Mouse (Mus musculus) limb, embryonic 13.5 days (tissue): Measurements from ENCODE around the gene Slc6a1. TPM values are rescaled to one million over a fixed set of nuclear protein-coding genes. Genes with fewer than 3 reads are reported as not detected.

Experiments used
- ATAC-seq: fragments of 200-750 bp; cut with Nextera tagmentation; 2 replicates; pipeline ENCODE4 v1.8.0; 2017; ENCODE audit warnings: low read depth, moderate number of reproducible peaks, moderate TSS enrichment; ENCODE audit not compliant: low FRiP score
- H3K27ac ChIP-seq: fragments of 300-500 bp; sonication (generic); 2 replicates; pipeline ENCODE4 v1.5.1; 2015; ENCODE audit warnings: inconsistent platforms, mild to moderate bottlenecking, moderate library complexity
- H3K27me3 ChIP-seq: fragments of 300-500 bp; sonication (generic); 2 replicates; pipeline ENCODE4 v1.6.1; 2015; ENCODE audit warnings: mild to moderate bottlenecking, inconsistent platforms
- H3K36me3 ChIP-seq: fragments of 300-500 bp; sonication (generic); 2 replicates; pipeline ENCODE4 v1.6.1; 2015; ENCODE audit warnings: inconsistent platforms, mild to moderate bottlenecking, moderate library complexity
- H3K4me1 ChIP-seq: fragments of 300-500 bp; sonication (generic); 2 replicates; pipeline ENCODE4 v1.6.1; 2015; ENCODE audit warnings: inconsistent platforms
- H3K4me2 ChIP-seq: fragments of 300-500 bp; sonication (generic); replicated peaks from 2 replicates; pipeline ENCODE4 v1.6.1; 2015; ENCODE audit warnings: inconsistent platforms, mild to moderate bottlenecking, moderate library complexity
- H3K4me3 ChIP-seq: fragments of 300-500 bp; sonication (generic); 2 replicates; pipeline ENCODE4 v1.5.1; 2015; ENCODE audit warnings: moderate library complexity, mild to moderate bottlenecking, inconsistent platforms
- H3K9ac ChIP-seq: fragments of 300-500 bp; sonication (generic); 2 replicates; pipeline ENCODE4 v1.6.1; 2015; ENCODE audit warnings: mild to moderate bottlenecking, inconsistent platforms
- H3K9me3 ChIP-seq: fragments of 300-500 bp; sonication (generic); 2 replicates; pipeline ENCODE4 v1.6.1; 2016; ENCODE audit warnings: inconsistent platforms
- WGBS: fragments of 180-500 bp; shearing (Covaris S2); methylation state at CpG from one replicate; pipeline ENCODE4 v1.1.7; 2015; 5-methylcytosine and 5-hydroxymethylcytosine counted together
- polyA plus RNA-seq: library from polyadenylated mRNA; unstranded; fragments of >200 nt; fragmentation: Nextera tagmentation; extraction: Ambion mirVana; gene quantifications from 2 replicates; pipeline ENCODE4 v1.2.1, GENCODE M21; 2015

Gene Slc6a1
- polyA plus RNA-seq, 1 experiment from 2014 or later = 0.23 TPM

DNA sequence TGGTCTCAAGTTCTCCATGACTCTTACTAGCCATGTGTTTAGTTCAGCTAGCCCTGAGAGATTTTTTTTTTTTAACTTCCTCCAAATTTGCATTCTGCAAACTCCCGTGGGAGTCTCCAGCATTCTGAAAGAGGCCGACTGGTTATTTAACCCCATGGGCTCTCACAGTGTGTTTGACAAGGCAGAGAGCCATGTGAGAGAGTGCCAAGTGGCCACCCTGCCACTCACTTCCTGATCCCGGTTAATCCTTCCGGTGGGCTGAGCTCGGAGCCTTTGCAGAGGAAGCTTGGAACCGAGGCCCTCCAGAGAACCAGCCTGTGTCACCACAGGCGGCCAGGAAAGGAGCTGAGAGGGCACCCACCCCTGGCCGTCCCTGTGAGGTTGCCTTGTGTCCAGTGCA is 11.1 kb downstream of the Slc6a1 start:
- H3K27me3 ChIP-seq = peaks cover 36% of the 10 kb centered on the region
- no peaks in the 10 kb centered on the region for H3K9me3 ChIP-seq
- no peak overlapping the region for H3K4me3 ChIP-seq
- H3K27ac ChIP-seq = no peak overlapping the region
- H3K4me1 ChIP-seq = peaks cover 13% of the 10 kb centered on the region
- ATAC-seq = no peak
- no peak overlapping the region for H3K4me2 ChIP-seq
- H3K9ac ChIP-seq = no peak overlapping the region
- WGBS = 32% methylated on average over 8 of the region's 8 CpGs
- H3K36me3 ChIP-seq = no peaks in the 10 kb centered on the region

DNA sequence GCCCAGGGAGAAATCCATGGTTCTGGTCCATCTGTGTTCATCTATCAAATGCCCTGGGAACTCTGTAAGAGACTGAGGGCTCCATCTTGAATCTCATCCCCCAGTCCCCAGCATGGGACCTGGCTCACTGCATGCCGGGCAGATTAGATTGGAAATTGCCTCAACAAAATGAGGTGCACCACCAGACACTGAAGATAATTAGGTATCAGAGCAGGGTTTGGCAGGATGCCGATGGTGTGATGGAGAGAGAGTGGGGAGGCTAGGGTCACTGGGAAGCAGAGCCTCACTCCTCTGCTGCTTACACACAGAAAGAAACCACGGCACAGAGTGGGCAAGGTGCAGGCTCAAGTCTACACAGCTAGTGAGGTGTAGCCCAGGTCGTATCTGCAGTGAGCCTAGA is 12.7 kb downstream of the Slc6a1 start:
- ATAC-seq = no peak
- H3K4me3 ChIP-seq = no peak overlapping the region
- H3K36me3 ChIP-seq = no peaks in the 10 kb centered on the region
- peaks cover 21% of the 10 kb centered on the region for H3K27me3 ChIP-seq
- peaks cover 13% of the 10 kb centered on the region for H3K4me1 ChIP-seq
- no peak overlapping the region for H3K27ac ChIP-seq
- no peak overlapping the region for H3K4me2 ChIP-seq
- WGBS = 78% methylated on average over 4 of the region's 4 CpGs
- H3K9ac ChIP-seq = no peak overlapping the region
- no peaks in the 10 kb centered on the region for H3K9me3 ChIP-seq

DNA sequence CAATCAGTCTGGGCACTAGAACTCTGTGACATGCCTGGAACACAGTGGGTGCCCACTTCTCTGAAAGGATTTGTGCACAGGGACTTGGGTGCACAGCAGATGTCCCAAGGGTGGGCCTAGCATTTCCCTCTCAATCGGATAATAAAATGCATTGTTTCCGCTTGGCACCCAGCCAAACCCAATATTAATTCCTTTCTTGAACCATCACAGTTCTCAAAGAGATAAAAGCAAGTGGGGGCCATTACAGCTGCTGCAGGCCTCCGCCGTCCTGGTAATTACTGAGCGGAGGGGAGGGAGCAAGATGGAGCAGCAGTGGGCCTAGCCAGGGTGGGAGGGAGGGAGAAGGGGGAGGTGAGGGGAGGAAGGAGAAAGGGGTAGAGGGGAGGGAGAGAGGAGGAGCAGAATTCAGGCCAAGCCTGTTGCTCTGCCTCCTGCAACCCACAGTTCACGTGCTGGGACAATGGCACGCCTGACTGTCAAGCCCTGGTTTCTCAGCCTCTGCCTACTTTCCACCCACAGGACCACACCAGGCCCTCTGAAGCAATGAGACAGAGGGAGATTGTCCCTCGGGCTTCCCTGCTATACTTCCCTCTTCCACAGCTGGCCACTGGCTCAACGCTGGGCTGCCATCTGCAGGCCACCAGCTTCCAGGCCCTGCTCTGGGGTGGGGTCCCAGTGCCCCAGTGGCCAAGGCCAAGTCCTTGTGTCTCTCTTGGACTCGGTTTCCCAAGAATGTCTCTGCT is 15.0 kb downstream of the Slc6a1 start:
- Histone ChIP-seq H3K4me3 (no peak overlapping the region), H3K27ac (no peak overlapping the region), H3K36me3 (no peaks in the 10 kb centered on the region), H3K4me2 (no peak overlapping the region), H3K27me3 (peaks cover 9% of the 10 kb centered on the region), H3K4me1 (peaks cover 13% of the 10 kb centered on the region), H3K9me3 (no peaks in the 10 kb centered on the region), H3K9ac (no peak overlapping the region)
- WGBS = 34% methylated on average over 10 of the region's 10 CpGs
- no peak for ATAC-seq

DNA sequence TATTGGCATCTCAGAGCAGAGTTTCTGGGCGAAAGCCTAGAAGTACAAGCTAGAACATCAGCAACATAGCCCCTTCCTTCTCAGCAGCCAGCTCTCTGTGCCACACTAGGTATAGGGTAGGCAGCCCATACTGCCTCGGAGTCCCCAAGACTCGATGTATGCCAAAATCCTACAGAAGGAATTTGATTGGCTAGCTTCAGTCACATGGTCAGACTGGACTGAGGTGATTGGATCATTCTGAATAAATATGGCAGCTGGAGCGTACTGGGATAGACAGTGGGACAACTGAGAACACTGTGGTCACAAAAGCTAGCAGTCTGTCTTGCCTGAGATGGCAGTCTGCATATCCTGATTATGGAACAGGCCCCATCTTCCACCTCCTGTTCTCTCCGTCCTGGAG is 17.3 kb downstream of the Slc6a1 start:
- no peak for ATAC-seq
- 87% methylated on average over 5 of the region's 5 CpGs for WGBS
- H3K27ac ChIP-seq = no peak overlapping the region
- H3K4me3 ChIP-seq = no peak overlapping the region
- H3K36me3 ChIP-seq = no peaks in the 10 kb centered on the region
- no peaks in the 10 kb centered on the region for H3K9me3 ChIP-seq
- no peak overlapping the region for H3K4me2 ChIP-seq
- 0 out of 2 replicates have a peak, but pooled peaks cover 4% of the 10 kb centered on the region for H3K27me3 ChIP-seq
- H3K4me1 ChIP-seq = peaks cover 8% of the 10 kb centered on the region
- no peak overlapping the region for H3K9ac ChIP-seq

DNA sequence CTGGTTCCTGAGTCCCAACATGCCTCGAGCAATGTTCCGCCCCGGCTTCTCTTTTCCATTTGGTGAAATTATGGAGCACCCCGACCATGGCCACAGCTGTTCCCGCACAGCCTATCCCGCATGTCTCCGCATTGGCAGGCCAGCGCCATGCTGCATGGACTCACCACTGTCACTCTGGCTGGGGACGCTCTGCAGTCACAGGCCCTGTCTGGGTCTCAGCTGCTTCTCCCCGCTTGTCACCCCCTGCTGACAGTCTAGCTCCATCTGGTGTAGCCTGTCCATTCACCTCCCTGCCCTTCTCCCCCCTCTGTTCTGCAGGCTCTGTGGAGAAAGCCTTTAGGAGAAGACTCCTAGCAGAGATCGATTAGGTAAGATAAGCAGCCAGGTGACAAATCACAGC is 18.3 kb downstream of the Slc6a1 start:
- Histone ChIP-seq H3K36me3 (no peaks in the 10 kb centered on the region), H3K27me3 (0 out of 2 replicates have a peak, but pooled peaks cover 3% of the 10 kb centered on the region), H3K9ac (no peak overlapping the region), H3K27ac (no peak overlapping the region), H3K4me3 (no peak overlapping the region), H3K4me2 (no peak overlapping the region), H3K9me3 (no peaks in the 10 kb centered on the region), H3K4me1 (peaks cover 8% of the 10 kb centered on the region)
- no peak for ATAC-seq
- WGBS = 84% methylated on average over 11 of the region's 11 CpGs

DNA sequence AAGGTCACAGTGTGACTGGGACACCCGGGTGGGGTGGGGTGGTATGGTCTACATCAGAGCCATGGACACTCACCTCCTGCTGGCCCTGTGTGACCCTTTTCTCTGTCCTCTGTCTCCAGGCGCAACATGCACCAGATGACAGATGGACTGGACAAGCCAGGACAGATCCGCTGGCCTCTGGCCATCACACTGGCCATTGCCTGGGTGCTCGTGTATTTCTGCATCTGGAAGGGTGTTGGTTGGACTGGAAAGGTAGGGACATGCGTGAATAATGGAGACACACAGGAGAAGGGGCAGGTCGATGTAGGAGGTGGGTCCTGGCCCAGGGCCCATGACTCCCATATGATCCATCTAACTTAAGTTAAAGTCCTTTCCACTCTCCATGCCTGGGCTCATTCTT is 22.2 kb downstream of the Slc6a1 start:
- no peak for ATAC-seq
- 77% methylated on average over 6 of the region's 6 CpGs for WGBS

DNA sequence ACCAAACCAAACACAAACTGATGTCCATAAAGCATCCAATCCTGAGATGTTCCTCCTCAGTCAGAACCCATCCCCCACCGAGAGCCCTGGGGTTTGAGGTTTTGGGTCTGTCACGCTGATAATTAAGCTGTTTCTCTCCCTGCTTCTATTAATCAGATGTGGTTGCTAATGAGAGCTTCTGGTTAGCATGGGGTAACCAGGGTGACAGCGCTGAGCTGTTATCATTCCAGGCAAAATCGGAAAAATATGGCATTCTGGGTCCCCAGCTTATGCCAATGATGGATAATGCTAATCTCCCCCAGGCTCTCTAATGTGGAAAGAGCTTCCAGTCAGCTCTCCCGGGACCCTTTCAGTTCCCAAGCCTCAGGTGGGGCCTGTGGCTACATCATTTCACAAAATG is 38.1 kb downstream of the Slc6a1 start:
- no peak for ATAC-seq
- no peaks in the 10 kb centered on the region for H3K4me1 ChIP-seq
- H3K9me3 ChIP-seq = no peaks in the 10 kb centered on the region
- H3K36me3 ChIP-seq = no peaks in the 10 kb centered on the region
- no peaks in the 10 kb centered on the region; the same call in 1 of the 2 replicates for H3K27me3 ChIP-seq
- H3K4me2 ChIP-seq = no peak overlapping the region
- H3K9ac ChIP-seq = no peak overlapping the region
- H3K4me3 ChIP-seq = no peak overlapping the region
- WGBS = 60% methylated on average over 5 of the region's 5 CpGs
- no peak overlapping the region for H3K27ac ChIP-seq

More for the DNA sequence above, 22.2 kb downstream of the Slc6a1 start:
- Histone ChIP-seq H3K27ac (no peak overlapping the region), H3K9me3 (no peaks in the 10 kb centered on the region), H3K9ac (no peak overlapping the region), H3K27me3 (peaks cover 33% of the 10 kb centered on the region), H3K4me3 (no peak overlapping the region), H3K36me3 (no peaks in the 10 kb centered on the region), H3K4me2 (no peak overlapping the region), H3K4me1 (no peaks in the 10 kb centered on the region)

DNA sequence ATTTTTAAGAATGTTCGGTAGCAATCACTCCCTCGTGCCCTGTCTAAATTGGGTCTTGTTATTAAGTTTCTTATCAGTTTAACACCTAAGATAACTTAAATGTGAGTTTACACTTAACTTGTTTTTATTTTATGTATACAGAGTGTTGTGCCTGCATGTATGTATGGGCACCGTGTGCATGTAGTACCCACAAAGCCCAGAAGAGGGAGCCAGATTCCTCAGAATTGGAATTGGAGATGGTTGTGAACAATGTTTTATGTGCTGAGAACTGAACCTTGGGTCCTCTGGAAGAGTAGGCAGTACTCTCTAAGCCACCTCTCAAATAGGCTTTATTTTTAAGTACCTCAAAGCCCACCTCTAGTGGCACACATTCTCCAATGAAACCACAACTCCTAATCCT is 38.7 kb downstream of the Slc6a1 start:
- Histone ChIP-seq H3K4me2 (no peak overlapping the region), H3K9me3 (no peaks in the 10 kb centered on the region), H3K4me1 (no peaks in the 10 kb centered on the region), H3K27me3 (no peaks in the 10 kb centered on the region; the same call in 1 of the 2 replicates), H3K36me3 (no peaks in the 10 kb centered on the region), H3K9ac (no peak overlapping the region), H3K27ac (no peak overlapping the region), H3K4me3 (no peak overlapping the region)
- 93% methylated on average over 3 of the region's 3 CpGs for WGBS
- no peak for ATAC-seq

DNA sequence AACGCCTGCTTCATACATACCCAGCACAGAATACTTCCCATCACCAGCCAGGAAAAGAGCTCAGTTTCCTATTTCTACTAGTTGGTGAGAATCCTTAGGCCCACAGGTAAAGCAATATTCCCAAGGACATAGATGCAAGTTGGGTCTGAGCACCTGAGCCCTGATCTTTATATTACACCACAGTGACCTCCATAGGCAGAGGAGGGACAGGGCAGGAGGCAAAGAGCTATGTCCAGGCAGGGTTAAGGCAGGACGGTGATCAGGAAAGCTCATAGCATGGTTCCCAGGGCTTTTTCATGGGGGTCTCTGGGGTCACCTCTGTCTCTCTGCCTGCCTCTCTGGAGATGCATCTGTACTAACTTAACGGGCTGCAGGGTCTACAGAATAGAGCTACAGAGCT is 40.5 kb downstream of the Slc6a1 start:
- H3K4me2 ChIP-seq = no peak overlapping the region

DNA sequence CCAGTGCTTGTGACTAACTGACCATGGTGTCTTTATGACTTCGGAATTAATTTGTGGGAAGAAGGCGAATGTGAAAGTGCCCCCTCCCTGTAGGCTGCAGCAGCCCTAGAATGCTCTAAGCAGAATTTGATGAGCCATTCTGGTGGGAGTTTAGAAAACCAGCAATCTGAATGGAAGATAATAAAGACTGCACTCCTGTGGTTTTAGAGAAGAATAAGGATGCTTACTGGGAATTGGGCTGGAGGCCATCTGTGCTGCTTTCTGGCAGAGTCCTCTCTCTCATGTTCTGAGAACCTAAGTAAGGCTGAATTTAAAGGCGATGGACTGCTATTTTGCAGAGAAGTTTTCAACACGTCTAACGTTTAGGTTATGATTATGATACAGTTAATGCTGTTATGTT is 42.4 kb downstream of the Slc6a1 start:
- H3K9ac ChIP-seq = no peak overlapping the region
- H3K4me1 ChIP-seq = no peaks in the 10 kb centered on the region
- H3K36me3 ChIP-seq = no peaks in the 10 kb centered on the region
- H3K9me3 ChIP-seq = no peaks in the 10 kb centered on the region
- WGBS = 93% methylated on average over 5 of the region's 5 CpGs
- H3K27me3 ChIP-seq = no peaks in the 10 kb centered on the region
- no peak for ATAC-seq
- H3K4me2 ChIP-seq = no peak overlapping the region
- no peak overlapping the region for H3K27ac ChIP-seq
- H3K4me3 ChIP-seq = no peak overlapping the region

More for the DNA sequence above, 40.5 kb downstream of the Slc6a1 start:
- WGBS = 84% methylated on average over 3 of the region's 3 CpGs
- Histone ChIP-seq H3K4me1 (no peaks in the 10 kb centered on the region), H3K27ac (no peak overlapping the region), H3K36me3 (no peaks in the 10 kb centered on the region), H3K27me3 (no peaks in the 10 kb centered on the region; the same call in 1 of the 2 replicates), H3K9ac (no peak overlapping the region), H3K4me3 (no peak overlapping the region), H3K9me3 (no peaks in the 10 kb centered on the region)
- ATAC-seq = no peak

DNA sequence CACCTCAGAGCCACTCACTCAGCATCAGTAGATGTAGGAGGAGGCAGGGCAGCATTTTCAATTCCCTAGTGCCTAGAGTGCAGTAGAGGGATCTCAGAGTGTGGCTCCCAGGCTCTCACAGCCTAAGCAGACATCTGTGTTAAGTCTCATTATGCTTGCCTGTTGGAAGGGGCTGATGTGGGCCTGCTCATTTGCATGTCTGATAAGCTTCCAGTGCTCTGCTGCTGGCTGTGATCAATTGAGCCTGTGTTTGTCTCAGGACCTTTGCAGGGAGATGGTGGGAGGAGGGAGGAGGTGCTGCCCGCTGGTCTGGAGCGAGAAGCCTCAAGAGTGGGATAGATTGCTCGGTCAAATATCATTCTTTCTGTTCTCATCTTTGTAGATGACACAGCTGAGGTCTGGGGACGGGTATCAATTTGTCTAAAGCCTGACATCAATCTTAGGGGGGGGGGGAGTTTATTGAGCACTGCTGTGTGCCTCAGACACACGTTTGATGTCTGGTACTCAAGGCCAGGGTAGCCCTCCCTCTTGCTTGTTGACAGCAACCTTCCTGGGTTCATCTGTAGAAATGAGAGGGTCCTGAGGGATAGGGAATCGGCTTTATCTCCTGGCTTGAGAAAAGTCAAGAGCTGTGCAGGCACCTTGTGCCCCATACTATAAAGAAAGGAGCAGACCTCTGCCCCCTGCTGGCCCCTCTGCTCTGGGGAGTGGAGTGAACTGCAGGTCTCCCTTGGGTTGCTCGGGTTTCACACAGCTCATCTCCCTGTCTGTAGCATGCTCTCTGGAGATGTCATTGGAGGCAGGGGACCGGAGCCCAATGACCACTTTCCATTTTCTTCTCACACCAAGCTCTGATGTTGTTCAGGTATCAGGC is 47.4 kb downstream of the Slc6a1 start:
- H3K4me3 ChIP-seq = no peak overlapping the region
- H3K9ac ChIP-seq = no peak overlapping the region
- H3K4me1 ChIP-seq = no peaks in the 10 kb centered on the region
- ATAC-seq = no peak
- no peaks in the 10 kb centered on the region for H3K36me3 ChIP-seq
- H3K4me2 ChIP-seq = no peak overlapping the region
- H3K9me3 ChIP-seq = no peaks in the 10 kb centered on the region
- peaks cover 15% of the 10 kb centered on the region; the same call in 1 of the 2 replicates for H3K27me3 ChIP-seq
- no peak overlapping the region for H3K27ac ChIP-seq
- WGBS = 32% methylated on average over 8 of the region's 8 CpGs

DNA sequence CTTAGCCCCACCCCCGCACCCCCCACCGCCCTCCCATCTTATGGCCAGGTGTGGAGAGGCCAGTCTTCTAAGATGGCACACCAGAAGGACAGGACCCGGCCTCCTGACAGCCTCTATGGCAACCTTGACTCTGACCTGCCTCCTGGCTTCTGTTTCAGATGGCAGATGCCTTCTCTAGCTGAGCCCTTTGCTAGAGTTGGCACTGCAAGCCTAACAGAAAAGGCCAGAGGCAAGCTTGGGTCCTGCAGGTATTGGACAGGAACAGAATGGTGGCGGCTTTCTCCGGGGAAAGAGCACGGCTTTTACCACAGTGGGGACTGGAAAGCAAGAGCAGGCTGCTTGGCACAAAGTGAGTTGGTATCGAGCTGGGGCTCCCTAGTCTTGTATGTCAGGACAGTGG is 49.5 kb downstream of the Slc6a1 start:
- H3K27ac ChIP-seq = no peak overlapping the region
- H3K4me3 ChIP-seq = no peak overlapping the region
- no peak overlapping the region for H3K9ac ChIP-seq
- H3K27me3 ChIP-seq = peaks cover 22% of the 10 kb centered on the region; the same call in 1 of the 2 replicates
- ATAC-seq = no peak
- peaks cover 14% of the 10 kb centered on the region for H3K4me1 ChIP-seq
- H3K36me3 ChIP-seq = no peaks in the 10 kb centered on the region
- 87% methylated on average over 7 of the region's 7 CpGs for WGBS
- H3K9me3 ChIP-seq = no peaks in the 10 kb centered on the region
- no peak overlapping the region for H3K4me2 ChIP-seq
